Mouse (Mus musculus) layer of hippocampus, postnatal 36 days (tissue): ENCODE results near the gene Pou2f3. TPM values are rescaled to one million over a fixed set of nuclear protein-coding genes. Genes with fewer than 3 reads are reported as not detected.

Source experiments
- DNase-seq, 2 experiments: peaks; one replicate each; pipeline ENCODE4 v3.0.0; 2022
- total RNA-seq, 2 experiments: library from RNA; stranded (reverse); gene quantifications; 2 replicates each; pipeline ENCODE4 v1.2.3; 2021

The Pou2f3 gene
- total RNA-seq, 2 experiments from 2014 or later = 0.30 to 0.56 TPM

DNA sequence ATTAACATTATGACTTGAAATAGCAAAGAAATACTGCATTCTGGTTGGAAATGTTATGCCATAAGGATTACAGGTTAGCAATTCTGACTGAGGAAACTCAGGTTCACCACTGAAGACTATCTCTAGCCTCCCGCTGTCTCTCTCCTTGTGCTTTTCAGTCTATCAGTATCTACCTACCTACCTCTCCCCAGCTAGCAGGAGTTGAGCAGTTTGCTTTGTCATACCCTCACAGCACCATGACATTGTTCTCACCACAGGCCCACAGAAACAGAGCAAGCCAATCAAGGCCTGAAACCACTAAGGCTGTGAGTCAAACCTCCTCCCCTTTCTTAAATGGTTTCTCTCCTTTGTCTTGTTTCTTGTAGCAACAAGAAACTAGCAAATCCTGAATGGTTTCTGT is 135.6 kb downstream of the Pou2f3 start:
- no peak for DNase-seq

Other genes starting within 250 kb of the Pou2f3 start
- 100 to 1,000 TPM; 147 to 158 TPM for gene Arhgef12, start 103.1 kb downstream of the Pou2f3 start, total RNA-seq
- 10 to 100 TPM; 18.2 to 19.0 TPM for gene Tmem136, start 93.8 kb downstream of the Pou2f3 start, total RNA-seq
- 10 to 100 TPM; 13.1 to 17.7 TPM for gene Oaf, start 29.5 kb upstream of the Pou2f3 start, total RNA-seq
- gene Trim29, start 100.5 kb upstream of the Pou2f3 start, total RNA-seq = under 1 TPM; 0.37 to 0.40 TPM